Mouse (Mus musculus) heart, embryonic 15.5 days (tissue): Measurements from ENCODE around the gene Slfn8. TPM values are rescaled to one million over a fixed set of nuclear protein-coding genes. Genes with fewer than 3 reads are reported as not detected.
A peak's percentile ranks its signal among the peaks of the same experiment; 100 is the strongest.

Experiments
- ATAC-seq: fragments of 200-750 bp; cut with Nextera tagmentation; replicated peaks from 2 replicates; pipeline ENCODE4 v1.8.0; 2017; ENCODE audit warnings: low read depth, moderate TSS enrichment; ENCODE audit not compliant: insufficient number of reproducible peaks, insufficient read depth, low FRiP score
- H3K27ac ChIP-seq: fragments of 300-500 bp; sonication (generic); 2 replicates; pipeline ENCODE4 v1.5.1; 2015; ENCODE audit warnings: mild to moderate bottlenecking, inconsistent platforms
- H3K27me3 ChIP-seq: fragments of 300-500 bp; sonication (generic); 2 replicates; pipeline ENCODE4 v1.6.1; 2015; ENCODE audit warnings: inconsistent platforms
- H3K36me3 ChIP-seq: fragments of 300-500 bp; sonication (generic); 2 replicates; pipeline ENCODE4 v1.6.1; 2015; ENCODE audit warnings: mild to moderate bottlenecking, inconsistent platforms
- H3K4me1 ChIP-seq: fragments of 300-500 bp; sonication (generic); replicated peaks from 2 replicates; pipeline ENCODE4 v1.6.1; 2015; ENCODE audit warnings: inconsistent platforms
- H3K4me2 ChIP-seq: fragments of 300-500 bp; sonication (generic); 2 replicates; pipeline ENCODE4 v1.6.1; 2015; ENCODE audit warnings: inconsistent platforms, mild to moderate bottlenecking, moderate library complexity
- H3K4me3 ChIP-seq: fragments of 300-500 bp; sonication (generic); 2 replicates; pipeline ENCODE4 v1.5.1; 2015; ENCODE audit warnings: mild to moderate bottlenecking, inconsistent platforms
- H3K9ac ChIP-seq: fragments of 300-500 bp; sonication (generic); 2 replicates; pipeline ENCODE4 v1.6.1; 2015; ENCODE audit warnings: mild to moderate bottlenecking, inconsistent platforms
- H3K9me3 ChIP-seq: fragments of 300-500 bp; sonication (generic); replicated peaks from 2 replicates; pipeline ENCODE4 v1.6.1; 2016; ENCODE audit warnings: inconsistent platforms
- WGBS: fragments of 180-500 bp; shearing (Covaris S2); methylation state at CpG from one replicate; pipeline ENCODE4 v1.1.7; 2015; ENCODE audit warnings: mixed read lengths; 5-methylcytosine and 5-hydroxymethylcytosine counted together
- polyA plus RNA-seq: library from polyadenylated mRNA; unstranded; fragments of >200 nt; fragmentation: Nextera tagmentation; extraction: Ambion mirVana; gene quantifications from 2 replicates; pipeline ENCODE4 v1.2.1, GENCODE M21; 2015

Gene Slfn8
- polyA plus RNA-seq = 0.59 and 1.4 TPM in 2 replicates

- H3K27ac ChIP-seq = no peak within 1 kb of the TSS
- ATAC-seq = no peak
- H3K27me3 ChIP-seq = no peaks in the 10 kb centered on the region
- H3K4me1 ChIP-seq = no peaks in the 10 kb centered on the region
- H3K4me3 ChIP-seq = 0 out of 2 replicates have a peak within 1 kb of the TSS, but pooled peaks have one; percentile 15
- H3K9ac ChIP-seq = no peak within 1 kb of the TSS
- H3K9me3 ChIP-seq = no peaks in the 10 kb centered on the region
- H3K36me3 ChIP-seq = no peaks in the 10 kb centered on the region
- WGBS = 65% methylated on average over 5 of the region's 5 CpGs
- peak within 1 kb of the TSS; percentile 29 for H3K4me2 ChIP-seq
These were observed at the start of gene Slfn8 for GRCm38 (mm10) chr11:83020621-83021020. Slfn8 (minus strand) TSS chr11:83020810.

GRCm38 (mm10) chr11:83067982-83068694, 47.5 kb upstream of the Slfn8 start:
- no peak for ATAC-seq
- 77% methylated on average over 4 of the region's 4 CpGs for WGBS
- H3K27ac ChIP-seq = no peak overlapping the region

DNA sequence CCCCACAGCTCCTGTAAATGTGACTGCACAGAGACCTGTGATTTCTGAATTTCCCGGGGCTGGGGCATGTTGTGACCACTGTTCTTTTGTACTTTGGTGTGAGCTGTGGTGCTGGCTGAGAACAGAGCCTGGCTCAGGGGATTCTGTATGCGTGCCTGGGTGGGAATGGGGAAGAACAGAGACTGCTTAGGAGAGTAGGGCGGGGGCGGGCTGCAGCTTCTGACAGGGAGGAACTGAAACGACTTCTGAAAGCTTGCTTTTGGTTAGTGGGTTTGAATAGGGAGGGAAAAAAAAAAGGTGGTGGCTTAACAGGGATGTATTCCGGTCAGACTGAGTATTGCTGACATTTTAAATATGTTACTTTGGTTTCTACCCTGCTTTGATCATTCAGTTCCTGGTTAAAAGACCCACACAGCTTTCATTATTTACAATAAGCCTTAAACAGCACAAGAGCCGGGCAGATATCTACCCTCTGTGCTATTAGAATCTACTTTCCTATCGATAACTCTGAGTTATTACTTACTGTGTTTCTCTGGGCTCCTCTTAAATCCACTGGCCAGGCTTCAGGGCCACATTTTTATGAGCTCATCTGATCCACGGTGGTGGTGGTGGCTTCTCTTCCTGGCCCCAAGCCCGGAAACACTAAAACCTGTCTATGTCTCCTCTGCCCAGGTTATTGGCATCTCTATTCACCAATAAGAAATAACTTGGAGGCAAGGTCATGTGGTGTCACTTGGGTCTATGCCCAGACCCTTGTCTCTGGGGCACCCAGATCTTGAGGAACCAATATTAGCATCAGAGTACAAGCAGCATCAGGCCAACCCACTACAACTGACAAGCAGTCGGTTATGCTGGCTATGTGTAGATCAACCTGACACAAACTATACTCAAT, 46.3 kb upstream of the Slfn8 start:
- Histone ChIP-seq H3K9me3 (no peaks in the 10 kb centered on the region), H3K4me1 (0 out of 2 replicates have a peak, but pooled peaks cover 8% of the 10 kb centered on the region), H3K9ac (0 out of 2 replicates have a peak overlapping the region, but pooled peaks have one; percentile 33), H3K27me3 (no peaks in the 10 kb centered on the region), H3K36me3 (no peaks in the 10 kb centered on the region), H3K4me3 (peak overlapping the region; percentile 40), H3K27ac (peak overlapping the region; percentile 67), H3K4me2 (peak overlapping the region; percentile 53)
- 39% methylated on average over 11 of the region's 11 CpGs for WGBS
- peak; percentile 73; the same call in 1 of the 2 replicates for ATAC-seq

More at GRCm38 (mm10) chr11:83067982-83068694, 47.5 kb upstream of the Slfn8 start:
- H3K36me3 ChIP-seq = no peaks in the 10 kb centered on the region
- H3K4me1 ChIP-seq = 0 out of 2 replicates have a peak, but pooled peaks cover 8% of the 10 kb centered on the region
- H3K9ac ChIP-seq = no peak overlapping the region
- H3K4me2 ChIP-seq = no peak overlapping the region
- H3K4me3 ChIP-seq = no peak overlapping the region
- no peaks in the 10 kb centered on the region for H3K9me3 ChIP-seq
- H3K27me3 ChIP-seq = no peaks in the 10 kb centered on the region

GRCm38 (mm10) chr11:83065441-83066344, 45.1 kb upstream of the Slfn8 start:
- 20% methylated on average over 6 of the region's 6 CpGs for WGBS
- Histone ChIP-seq H3K4me2 (peak overlapping the region; percentile 31; the same call in 1 of the 2 replicates), H3K27ac (peak overlapping the region; percentile 17; the same call in 1 of the 2 replicates), H3K4me3 (peak overlapping the region; percentile 40), H3K36me3 (no peaks in the 10 kb centered on the region), H3K9ac (no peak overlapping the region), H3K27me3 (no peaks in the 10 kb centered on the region), H3K9me3 (no peaks in the 10 kb centered on the region), H3K4me1 (0 out of 2 replicates have a peak, but pooled peaks cover 10% of the 10 kb centered on the region)
- no peak for ATAC-seq

DNA sequence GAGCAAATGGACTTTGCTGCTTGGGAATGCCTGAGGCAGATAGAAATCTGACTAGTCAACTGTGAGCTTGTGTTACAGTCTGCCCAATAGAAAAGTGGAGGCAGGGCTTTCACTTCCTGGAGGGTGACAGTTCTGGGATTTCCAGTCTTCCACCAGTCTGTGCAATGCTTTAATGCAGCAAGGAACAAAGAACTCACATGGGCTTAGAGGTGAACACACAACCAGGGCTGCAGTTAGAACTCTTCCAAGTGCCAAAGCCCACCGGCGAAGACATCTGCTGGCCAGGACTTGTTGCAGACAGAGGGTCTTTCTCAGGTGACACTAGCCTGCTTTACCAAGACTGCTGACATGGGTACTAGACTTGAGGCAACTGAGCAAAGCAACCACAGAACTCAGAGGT, 44.3 kb upstream of the Slfn8 start, which contains the start of gene Slfn2:
Slfn2 (plus strand) TSS at position 167 of the 400 bp plus-strand sequence.
- Histone ChIP-seq H3K4me1 (0 out of 2 replicates have a peak, but pooled peaks cover 10% of the 10 kb centered on the region), H3K36me3 (no peaks in the 10 kb centered on the region), H3K27me3 (no peaks in the 10 kb centered on the region), H3K9me3 (no peaks in the 10 kb centered on the region), H3K4me3 (peak within 1 kb of the TSS; percentile 40), H3K9ac (no peak within 1 kb of the TSS), H3K27ac (peak within 1 kb of the TSS; percentile 17; the same call in 1 of the 2 replicates), H3K4me2 (peak within 1 kb of the TSS; percentile 31; the same call in 1 of the 2 replicates)
- ATAC-seq = no peak
- WGBS = 69% methylated on average over 2 of the region's 2 CpGs

GRCm38 (mm10) chr11:83063941-83064349, 43.3 kb upstream of the Slfn8 start:
- Histone ChIP-seq H3K36me3 (no peaks in the 10 kb centered on the region), H3K4me2 (no peak overlapping the region), H3K9ac (no peak overlapping the region), H3K27ac (no peak overlapping the region), H3K27me3 (no peaks in the 10 kb centered on the region), H3K4me1 (0 out of 2 replicates have a peak, but pooled peaks cover 10% of the 10 kb centered on the region), H3K9me3 (no peaks in the 10 kb centered on the region), H3K4me3 (no peak overlapping the region)
- WGBS = 45% methylated on average over 3 of the region's 3 CpGs
- no peak for ATAC-seq

DNA sequence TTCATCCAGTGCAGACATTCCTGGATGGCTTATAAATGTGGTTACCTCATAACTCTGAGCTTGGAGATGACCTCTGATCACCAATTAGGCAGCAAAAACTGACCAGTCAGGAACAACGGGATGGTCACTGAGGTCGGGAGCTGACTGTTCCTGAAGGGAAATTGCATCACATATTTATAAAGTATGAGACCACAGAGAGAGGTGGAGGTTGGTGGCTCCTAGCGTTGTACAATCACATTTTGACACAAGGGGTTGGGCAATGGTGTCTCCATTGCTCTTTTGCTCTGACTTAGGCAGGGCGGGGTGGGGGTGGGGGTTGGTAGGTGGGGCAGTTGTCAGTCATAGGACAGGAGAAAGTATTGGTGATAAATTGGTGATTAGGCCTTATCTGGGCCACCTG, 42.5 kb upstream of the Slfn8 start:
- no peak overlapping the region for H3K27ac ChIP-seq
- no peak overlapping the region for H3K9ac ChIP-seq
- H3K4me2 ChIP-seq = no peak overlapping the region
- WGBS = 69% methylated on average over 4 of the region's 4 CpGs
- ATAC-seq = no peak
- no peak overlapping the region for H3K4me3 ChIP-seq
- H3K9me3 ChIP-seq = no peaks in the 10 kb centered on the region
- no peaks in the 10 kb centered on the region for H3K27me3 ChIP-seq
- H3K36me3 ChIP-seq = no peaks in the 10 kb centered on the region
- H3K4me1 ChIP-seq = 0 out of 2 replicates have a peak, but pooled peaks cover 10% of the 10 kb centered on the region

DNA sequence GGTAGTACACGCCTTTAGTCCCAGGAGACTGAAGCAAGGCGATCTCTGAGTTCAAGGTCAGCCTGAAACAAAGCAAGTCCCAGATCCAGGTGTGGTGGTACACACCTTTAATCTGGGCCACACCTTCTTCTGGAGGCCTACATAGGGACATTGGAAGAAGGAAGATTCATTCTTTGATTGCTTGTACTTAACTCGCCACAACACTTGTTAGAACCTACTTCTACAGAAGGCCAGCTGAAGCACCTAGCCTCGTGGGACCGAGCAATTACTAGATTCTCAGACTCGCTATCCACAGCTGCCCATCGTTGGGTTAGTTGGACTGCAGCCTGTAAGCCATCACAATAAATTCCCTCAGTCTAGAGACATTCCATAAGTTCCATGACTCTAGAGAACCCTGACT, 41.2 kb upstream of the Slfn8 start:
- Histone ChIP-seq H3K27ac (no peak overlapping the region), H3K27me3 (no peaks in the 10 kb centered on the region), H3K4me2 (no peak overlapping the region), H3K9me3 (no peaks in the 10 kb centered on the region), H3K4me3 (no peak overlapping the region), H3K4me1 (0 out of 2 replicates have a peak, but pooled peaks cover 5% of the 10 kb centered on the region), H3K36me3 (no peaks in the 10 kb centered on the region), H3K9ac (no peak overlapping the region)
- no peak for ATAC-seq
- WGBS = 77% methylated on average over 7 of the region's 7 CpGs

DNA sequence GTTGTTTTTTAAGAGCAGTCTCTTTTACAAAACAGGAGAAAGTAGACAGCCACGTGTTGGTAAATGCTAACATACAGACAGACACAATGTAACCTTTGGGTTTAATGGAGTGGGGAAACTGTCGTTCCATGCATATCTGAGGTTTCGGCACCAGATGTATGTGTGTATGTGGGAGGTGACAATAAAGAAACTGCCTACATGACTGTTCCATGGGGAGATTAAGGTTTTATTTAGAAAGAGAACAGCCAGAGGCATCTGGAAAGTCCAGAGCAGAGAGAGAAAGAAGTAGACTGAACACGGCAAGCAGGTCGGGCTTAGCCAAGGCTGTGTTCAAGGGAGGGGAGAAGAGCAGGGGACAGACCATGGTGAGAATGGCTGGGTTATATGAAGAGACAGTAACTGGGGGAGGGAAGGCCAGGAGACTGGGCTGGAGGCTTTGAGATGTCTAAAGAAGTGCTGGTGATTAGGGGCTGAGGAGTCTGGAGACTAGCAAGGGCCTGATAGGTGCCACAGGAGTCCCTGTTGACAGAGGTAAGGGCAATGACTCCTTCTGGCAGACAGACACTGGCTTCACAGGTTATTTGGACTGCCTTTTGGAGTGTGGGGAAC, 39.9 kb upstream of the Slfn8 start:
- H3K4me2 ChIP-seq = no peak overlapping the region
- H3K9ac ChIP-seq = no peak overlapping the region
- H3K27me3 ChIP-seq = no peaks in the 10 kb centered on the region
- 56% methylated on average over 5 of the region's 5 CpGs for WGBS
- H3K4me1 ChIP-seq = 0 out of 2 replicates have a peak, but pooled peaks cover 2% of the 10 kb centered on the region
- H3K27ac ChIP-seq = no peak overlapping the region
- no peak overlapping the region for H3K4me3 ChIP-seq
- H3K9me3 ChIP-seq = no peaks in the 10 kb centered on the region
- no peaks in the 10 kb centered on the region for H3K36me3 ChIP-seq
- no peak for ATAC-seq

- Histone ChIP-seq H3K27me3 (no peaks in the 10 kb centered on the region), H3K9me3 (no peaks in the 10 kb centered on the region), H3K9ac (no peak overlapping the region), H3K27ac (no peak overlapping the region), H3K36me3 (no peaks in the 10 kb centered on the region), H3K4me2 (no peak overlapping the region), H3K4me1 (0 out of 2 replicates have a peak, but pooled peaks cover 2% of the 10 kb centered on the region), H3K4me3 (no peak overlapping the region)
- 2% methylated on average over 5 of the region's 5 CpGs for WGBS
- no peak for ATAC-seq
These were observed 37.3 kb upstream of the Slfn8 start for GRCm38 (mm10) chr11:83057863-83058262.
